Mouse (Mus musculus): ENCODE measurements around the gene Hsd17b11. TPM values are rescaled to one million over a fixed set of nuclear protein-coding genes. Genes with fewer than 3 reads are reported as not detected.

The Hsd17b11 gene
- total and polyA plus RNA-seq, 3 experiments, result 9.4 to 25.8 (median 15.3) TPM

DNA sequence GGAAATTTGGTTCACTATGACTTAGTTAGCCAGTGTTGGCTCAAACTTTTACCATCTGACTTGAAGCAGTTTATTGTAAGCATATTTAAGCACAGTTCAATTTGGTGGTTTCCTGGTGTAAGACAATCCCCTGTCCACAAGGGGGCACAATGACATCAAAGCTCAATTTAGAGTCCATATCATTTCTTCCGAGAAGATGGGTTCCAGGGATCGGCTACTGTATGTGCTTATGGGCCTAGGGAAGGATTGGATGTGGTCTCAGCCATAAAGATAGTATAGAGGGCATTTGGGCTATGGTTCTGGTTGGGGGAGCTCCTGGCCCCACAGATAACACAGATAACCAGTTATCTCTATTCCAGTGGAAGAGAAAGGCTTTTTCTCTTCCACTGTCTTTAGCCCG is 26.5 kb downstream of the Hsd17b11 start:
- no peak overlapping the region for H3K9ac ChIP-seq (ENCODE audit: insufficient read depth, low read depth)
- H3K79me2 ChIP-seq (replicated peaks; ENCODE audit: control insufficient read depth, extremely low read depth, insufficient read depth, poor library complexity, severe bottlenecking), result no peaks in the 10 kb centered on the region
- in situ Hi-C loops (cut with MboI; ENCODE audit: low pct_ligation_motif_present, low pct_unique_long_range_greater_than_20kb, low sequenced_read_pairs), result loop anchor here (5.0 kb wide), 1 partner anchor 42 kb away; no protein-coding TSS in a partner anchor
- H3K4me3 ChIP-seq (replicated peaks in 1 of 3; ENCODE audit: low read depth in 2 of 3, low read length in 2 of 3, poor library complexity in 1 of 3), result no peak overlapping the region
- dilution Hi-C loops (cut with MboI; ENCODE audit: extremely low pct_ligation_motif_present, extremely low pct_unique_long_range_greater_than_20kb, low sequenced_read_pairs), result no loop called here
- no peak overlapping the region for H3K27ac ChIP-seq (ENCODE audit: insufficient read depth, low read depth)
- H3K27me3 ChIP-seq (replicated peaks), result no peaks in the 10 kb centered on the region
- peak; percentile 55 for DNase-seq (ENCODE audit: extremely low read depth)
- TF ChIP-seq SMC3 (IDR thresholded peaks at IDR 0.05; ENCODE audit: low read depth, low read length) (peak; percentile 60), CTCF (conservative IDR thresholded peaks at IDR 0.05 in 1 of 2, IDR thresholded peaks at IDR 0.05 in 1 of 2; ENCODE audit: low read depth in 2 of 2, low read length in 2 of 2) (peak; percentile 48 to 78), CHD1 (IDR thresholded peaks at IDR 0.05; ENCODE audit: low read depth, low read length) (no peak), GABPA (IDR thresholded peaks at IDR 0.05; ENCODE audit: insufficient replicate concordance, low read depth, low read length) (no peak), RAD21 (IDR thresholded peaks at IDR 0.05; ENCODE audit: low read depth, low read length) (peak; percentile 67), JUN (IDR thresholded peaks at IDR 0.05; ENCODE audit: insufficient read depth, low read depth, low read length) (no peak)
- no peak overlapping the region for H3K4me2 ChIP-seq (ENCODE audit: insufficient read depth, low read depth, poor library complexity, severe bottlenecking)
- no peaks in the 10 kb centered on the region for H3K4me1 ChIP-seq (ENCODE audit: control insufficient read depth in 1 of 2, insufficient read depth in 2 of 2)
- no peaks in the 10 kb centered on the region for H3K9me3 ChIP-seq (replicated peaks; ENCODE audit: low read length)
- H3K36me3 ChIP-seq (replicated peaks in 1 of 2; ENCODE audit: control insufficient read depth in 1 of 2, insufficient read depth in 1 of 2, low read length in 1 of 2), result peaks cover 0 to 16% of the 10 kb centered on the region in 2 experiments

DNA sequence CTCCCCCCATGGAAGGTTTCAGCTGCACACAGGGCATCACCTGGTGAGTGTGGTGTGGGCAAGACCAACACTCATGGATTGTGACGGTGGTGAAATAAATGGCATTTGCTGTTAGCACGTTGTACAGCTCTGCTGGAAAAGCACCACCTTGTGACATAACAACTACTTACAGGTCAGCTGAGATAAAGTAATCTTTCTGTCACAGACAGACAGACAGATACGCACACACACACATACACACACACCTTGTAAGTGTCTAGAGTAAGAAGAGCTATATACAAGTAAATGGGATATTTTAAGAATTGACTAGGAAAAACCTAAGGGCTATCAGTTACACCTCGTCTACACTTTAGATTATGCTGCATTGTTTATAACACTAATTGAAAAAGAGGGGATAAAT is 27.1 kb downstream of the Hsd17b11 start:
- Histone ChIP-seq H3K4me1 (ENCODE audit: control insufficient read depth in 1 of 2, insufficient read depth in 2 of 2) (no peaks in the 10 kb centered on the region), H3K4me3 (replicated peaks in 1 of 3; ENCODE audit: low read depth in 2 of 3, low read length in 2 of 3, poor library complexity in 1 of 3) (no peak overlapping the region), H3K27me3 (replicated peaks) (no peaks in the 10 kb centered on the region), H3K79me2 (replicated peaks; ENCODE audit: control insufficient read depth, extremely low read depth, insufficient read depth, poor library complexity, severe bottlenecking) (no peaks in the 10 kb centered on the region), H3K9ac (ENCODE audit: insufficient read depth, low read depth) (no peak overlapping the region), H3K36me3 (replicated peaks in 1 of 2; ENCODE audit: control insufficient read depth in 1 of 2, insufficient read depth in 1 of 2, low read length in 1 of 2) (peaks cover 0 to 18% of the 10 kb centered on the region in 2 experiments), H3K27ac (ENCODE audit: insufficient read depth, low read depth) (no peak overlapping the region), H3K9me3 (replicated peaks; ENCODE audit: low read length) (no peaks in the 10 kb centered on the region), H3K4me2 (ENCODE audit: insufficient read depth, low read depth, poor library complexity, severe bottlenecking) (no peak overlapping the region)
- DNase-seq (ENCODE audit: extremely low read depth), result no peak
- dilution Hi-C loops (cut with MboI; ENCODE audit: extremely low pct_ligation_motif_present, extremely low pct_unique_long_range_greater_than_20kb, low sequenced_read_pairs) (no loop called here), in situ Hi-C loops (cut with MboI; ENCODE audit: low pct_ligation_motif_present, low pct_unique_long_range_greater_than_20kb, low sequenced_read_pairs) (loop anchor here (5.0 kb wide), 1 partner anchor 43 kb away; no protein-coding TSS in a partner anchor)
- TF ChIP-seq UBTF (IDR thresholded peaks at IDR 0.05; ENCODE audit: low read depth, low read length) (no peak), GABPA (IDR thresholded peaks at IDR 0.05; ENCODE audit: insufficient replicate concordance, low read depth, low read length) (no peak)

DNA sequence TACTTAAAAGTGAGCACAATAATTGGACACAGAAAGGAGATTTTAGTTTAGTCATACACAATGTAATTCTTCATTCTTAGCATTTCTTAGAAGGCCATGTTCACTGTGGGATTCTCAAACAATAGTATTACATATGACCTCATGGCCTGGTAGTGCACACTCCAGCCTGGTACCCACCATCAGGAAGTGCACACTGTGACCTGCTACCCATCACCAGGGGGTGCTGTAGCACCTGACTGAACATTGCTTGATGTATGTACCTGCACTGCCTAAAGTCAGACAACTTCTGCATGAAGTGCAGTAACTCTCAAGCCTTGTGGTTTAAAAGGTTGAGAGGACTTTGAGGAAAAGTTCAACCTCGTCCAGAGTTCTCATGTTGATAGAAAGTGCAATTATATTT is 28.1 kb downstream of the Hsd17b11 start:
- H3K4me1 ChIP-seq (ENCODE audit: control insufficient read depth in 1 of 2, insufficient read depth in 2 of 2), result no peaks in the 10 kb centered on the region
- no peak overlapping the region for H3K4me2 ChIP-seq (ENCODE audit: insufficient read depth, low read depth, poor library complexity, severe bottlenecking)
- H3K9ac ChIP-seq (ENCODE audit: insufficient read depth, low read depth), result no peak overlapping the region
- no peaks in the 10 kb centered on the region for H3K9me3 ChIP-seq (replicated peaks; ENCODE audit: low read length)
- H3K27me3 ChIP-seq (replicated peaks), result no peaks in the 10 kb centered on the region
- H3K27ac ChIP-seq (ENCODE audit: insufficient read depth, low read depth), result no peak overlapping the region
- DNase-seq (ENCODE audit: extremely low read depth), result peak; percentile 58
- in situ Hi-C loops (cut with MboI; ENCODE audit: low pct_ligation_motif_present, low pct_unique_long_range_greater_than_20kb, low sequenced_read_pairs), result no loop called here
- no peak overlapping the region for H3K4me3 ChIP-seq (replicated peaks in 1 of 3; ENCODE audit: low read depth in 2 of 3, low read length in 2 of 3, poor library complexity in 1 of 3)
- dilution Hi-C loops (cut with MboI; ENCODE audit: extremely low pct_ligation_motif_present, extremely low pct_unique_long_range_greater_than_20kb, low sequenced_read_pairs), result no loop called here
- no peaks in the 10 kb centered on the region for H3K79me2 ChIP-seq (replicated peaks; ENCODE audit: control insufficient read depth, extremely low read depth, insufficient read depth, poor library complexity, severe bottlenecking)
- TF ChIP-seq EP300 (IDR thresholded peaks at IDR 0.05; ENCODE audit: low read length) (no peak), UBTF (IDR thresholded peaks at IDR 0.05; ENCODE audit: low read depth, low read length) (no peak), MYC (IDR thresholded peaks at IDR 0.05; ENCODE audit: low read depth, low read length) (peak; percentile 58), E2F4 (IDR thresholded peaks at IDR 0.05; ENCODE audit: insufficient replicate concordance, low read depth, low read length) (no peak), ZMIZ1 (IDR thresholded peaks at IDR 0.05; ENCODE audit: low read depth, low read length) (no peak), SMC3 (IDR thresholded peaks at IDR 0.05; ENCODE audit: low read depth, low read length) (peak; percentile 62), TCF12 (IDR thresholded peaks at IDR 0.05; ENCODE audit: low read depth, low read length) (no peak), MXI1 (IDR thresholded peaks at IDR 0.05; ENCODE audit: low read depth, low read length) (no peak), USF2 (conservative IDR thresholded peaks at IDR 0.05; ENCODE audit: low read depth, low read length) (no peak), ELF1 (IDR thresholded peaks at IDR 0.05; ENCODE audit: low read depth, low read length) (peak; percentile 81), GABPA (IDR thresholded peaks at IDR 0.05; ENCODE audit: insufficient replicate concordance, low read depth, low read length) (no peak), RAD21 (IDR thresholded peaks at IDR 0.05; ENCODE audit: low read depth, low read length) (peak; percentile 57), TBP (conservative IDR thresholded peaks at IDR 0.05; ENCODE audit: low read depth, low read length) (no peak), NRF1 (IDR thresholded peaks at IDR 0.05; ENCODE audit: low read depth, low read length) (no peak), POLR2AphosphoS2 (IDR thresholded peaks at IDR 0.05; ENCODE audit: low read depth, low read length) (no peak), ETS1 (conservative IDR thresholded peaks at IDR 0.05; ENCODE audit: low read depth, low read length) (no peak), JUN (IDR thresholded peaks at IDR 0.05; ENCODE audit: insufficient read depth, low read depth, low read length) (no peak), CTCF (conservative IDR thresholded peaks at IDR 0.05 in 1 of 2, IDR thresholded peaks at IDR 0.05 in 1 of 2; ENCODE audit: low read depth in 2 of 2, low read length in 2 of 2) (peak; percentile 37 to 72), MAX (IDR thresholded peaks at IDR 0.05; ENCODE audit: low read length) (no peak)
- H3K36me3 ChIP-seq (replicated peaks in 1 of 2; ENCODE audit: control insufficient read depth in 1 of 2, insufficient read depth in 1 of 2, low read length in 1 of 2), result peaks cover 0 to 23% of the 10 kb centered on the region in 2 experiments

All from CH12.LX (cell line).